In genomic region chr1:192677236-192677635, GRCm38 (mm10) we compare ENCODE assay signal across 15 mouse cellular contexts.
"Had no signal": no experiment of that assay in that cellular context is flagged by ENCODE, and none has a peak within 500 bp of the region (broad histone marks: within the 10 kb centered on the region; RNA-seq: fewer than 3 reads in every experiment).

No protein-coding gene starts in this region.

- H3K4me2 ChIP-seq: liver, embryonic 11.5 days; liver, embryonic 15.5 days; lung, embryonic 14.5 days; midbrain, embryonic 11.5 days had no signal

- H3K9me3 ChIP-seq: limb, embryonic 10.5 days; liver, embryonic 15.5 days had no signal

- H3K27me3 ChIP-seq: liver, embryonic 15.5 days had no signal

- DNase-seq: kidney, adult 8-10 months; kidney, postnatal 25 days; lung, embryonic 14.5 days; lung, postnatal 10 days; lung, postnatal 4 days; right cerebral cortex, adult 18-20 months; right cerebral cortex, postnatal 25 days; thymus, adult 18-20 months; thymus, postnatal 14 days had no signal

- ATAC-seq: intestine, embryonic 16.5 days had no signal

- H3K36me3 ChIP-seq: liver, embryonic 15.5 days had no signal

- H3K4me1 ChIP-seq: liver, embryonic 15.5 days had no signal

- H3K9ac ChIP-seq: liver, embryonic 15.5 days; lung, embryonic 14.5 days had no signal

- H3K27ac ChIP-seq: left cerebral cortex, adult 2 months; limb, embryonic 10.5 days; liver, embryonic 15.5 days had no signal

- H3K4me3 ChIP-seq: left cerebral cortex, adult 2 months; limb, embryonic 10.5 days; liver, embryonic 15.5 days had no signal
